Mouse (Mus musculus): Measurements from ENCODE around the gene Gdnf. TPM values are rescaled to one million over a fixed set of nuclear protein-coding genes. Genes with fewer than 3 reads are reported as not detected.

Gene Gdnf
- polyA plus RNA-seq, 2 experiments = 0.01 to 0.06 TPM

GRCm38 (mm10) chr15:7814371-7814680 lies 3.7 kb downstream of the Gdnf start:
- Histone ChIP-seq H3K4me2 (ENCODE audit: low read depth) (no peak overlapping the region), H3K27me3 (ENCODE audit: control insufficient read depth, insufficient read depth, low read length) (peaks cover 79% of the 10 kb centered on the region), H3K4me3 (ENCODE audit: insufficient read depth in 1 of 2, low read depth in 2 of 2, low read length in 2 of 2) (no peak overlapping the region), H3K36me3 (replicated peaks; ENCODE audit: control insufficient read depth, insufficient read depth, low read depth) (no peaks in the 10 kb centered on the region), H3K9me3 (ENCODE audit: control insufficient read depth, low read length) (no peaks in the 10 kb centered on the region), H3K9ac (replicated peaks) (no peak overlapping the region), H3K27ac (no peak overlapping the region), H3K4me1 (replicated peaks; ENCODE audit: control insufficient read depth in 2 of 2, insufficient read depth in 2 of 2, low read length in 1 of 2) (no peaks in the 10 kb centered on the region)
- WGBS (ENCODE audit: insufficient replicate concordance) = 5% methylated on average over 7 of the region's 7 CpGs
- TF ChIP-seq EP300 (IDR thresholded peaks at IDR 0.05; ENCODE audit: low read depth) (no peak), CTCF (IDR thresholded peaks at IDR 0.05; ENCODE audit: low read depth) (no peak)
- DNase-seq (ENCODE audit: low read depth in 3 of 3, low spot score in 3 of 3) = no peak
- no peak for ATAC-seq (ENCODE audit: insufficient read depth)

GRCm38 (mm10) chr15:7814917-7815316 lies 4.3 kb downstream of the Gdnf start:
- no peak overlapping the region for H3K4me3 ChIP-seq (ENCODE audit: insufficient read depth in 1 of 2, low read depth in 2 of 2, low read length in 2 of 2)
- no peaks in the 10 kb centered on the region for H3K36me3 ChIP-seq (replicated peaks; ENCODE audit: control insufficient read depth, insufficient read depth, low read depth)
- no peaks in the 10 kb centered on the region for H3K9me3 ChIP-seq (ENCODE audit: control insufficient read depth, low read length)
- ATAC-seq (ENCODE audit: insufficient read depth) = no peak
- TF ChIP-seq EP300 (IDR thresholded peaks at IDR 0.05; ENCODE audit: low read depth) (no peak), CTCF (IDR thresholded peaks at IDR 0.05; ENCODE audit: low read depth) (no peak)
- H3K9ac ChIP-seq (replicated peaks) = no peak overlapping the region
- no peak overlapping the region for H3K4me2 ChIP-seq (ENCODE audit: low read depth)
- no peak for DNase-seq (ENCODE audit: low read depth in 3 of 3, low spot score in 3 of 3)
- H3K27ac ChIP-seq = no peak overlapping the region
- peaks cover 74% of the 10 kb centered on the region for H3K27me3 ChIP-seq (ENCODE audit: control insufficient read depth, insufficient read depth, low read length)
- H3K4me1 ChIP-seq (replicated peaks; ENCODE audit: control insufficient read depth in 2 of 2, insufficient read depth in 2 of 2, low read length in 1 of 2) = no peaks in the 10 kb centered on the region
- WGBS (ENCODE audit: insufficient replicate concordance) = 2% methylated on average over 13 of the region's 13 CpGs

- no peak overlapping the region for H3K27ac ChIP-seq
- H3K9ac ChIP-seq (replicated peaks) = no peak overlapping the region
- DNase-seq (ENCODE audit: low read depth in 3 of 3, low spot score in 3 of 3) (no peak), ATAC-seq (ENCODE audit: insufficient read depth) (no peak)
- no peaks in the 10 kb centered on the region for H3K36me3 ChIP-seq (replicated peaks; ENCODE audit: control insufficient read depth, insufficient read depth, low read depth)
- peaks cover 67% of the 10 kb centered on the region for H3K27me3 ChIP-seq (ENCODE audit: control insufficient read depth, insufficient read depth, low read length)
- H3K4me3 ChIP-seq (ENCODE audit: insufficient read depth in 1 of 2, low read depth in 2 of 2, low read length in 2 of 2) = no peak overlapping the region
- no peaks in the 10 kb centered on the region for H3K9me3 ChIP-seq (ENCODE audit: control insufficient read depth, low read length)
- H3K4me2 ChIP-seq (ENCODE audit: low read depth) = no peak overlapping the region
- no peaks in the 10 kb centered on the region for H3K4me1 ChIP-seq (replicated peaks; ENCODE audit: control insufficient read depth in 2 of 2, insufficient read depth in 2 of 2, low read length in 1 of 2)
- TF ChIP-seq CTCF (IDR thresholded peaks at IDR 0.05; ENCODE audit: low read depth) = no peak
- TF ChIP-seq EP300 (IDR thresholded peaks at IDR 0.05; ENCODE audit: low read depth) = no peak
- WGBS (ENCODE audit: insufficient replicate concordance) = 1% methylated on average over 32 of the region's 36 CpGs
Observed at GRCm38 (mm10) chr15:7815521-7815944, 4.9 kb downstream of the Gdnf start.

GRCm38 (mm10) chr15:7823886-7824285 lies 13.2 kb downstream of the Gdnf start:
- Histone ChIP-seq H3K9ac (replicated peaks) (no peak overlapping the region), H3K27ac (no peak overlapping the region), H3K9me3 (ENCODE audit: control insufficient read depth, low read length) (no peaks in the 10 kb centered on the region), H3K4me1 (replicated peaks; ENCODE audit: control insufficient read depth in 2 of 2, insufficient read depth in 2 of 2, low read length in 1 of 2) (no peaks in the 10 kb centered on the region), H3K36me3 (replicated peaks; ENCODE audit: control insufficient read depth, insufficient read depth, low read depth) (no peaks in the 10 kb centered on the region), H3K27me3 (ENCODE audit: control insufficient read depth, insufficient read depth, low read length) (no peaks in the 10 kb centered on the region), H3K4me2 (ENCODE audit: low read depth) (no peak overlapping the region), H3K4me3 (ENCODE audit: insufficient read depth in 1 of 2, low read depth in 2 of 2, low read length in 2 of 2) (no peak overlapping the region)
- TF ChIP-seq EP300 (IDR thresholded peaks at IDR 0.05; ENCODE audit: low read depth) (no peak), CTCF (IDR thresholded peaks at IDR 0.05; ENCODE audit: low read depth) (no peak)
- ATAC-seq (ENCODE audit: insufficient read depth) = no peak
- 61% methylated on average over 6 of the region's 6 CpGs for WGBS (ENCODE audit: insufficient replicate concordance)
- no peak for DNase-seq (ENCODE audit: low read depth in 3 of 3, low spot score in 3 of 3)

GRCm38 (mm10) chr15:7825530-7825929 lies 14.9 kb downstream of the Gdnf start:
- Histone ChIP-seq H3K4me1 (replicated peaks; ENCODE audit: control insufficient read depth in 2 of 2, insufficient read depth in 2 of 2, low read length in 1 of 2) (no peaks in the 10 kb centered on the region), H3K4me2 (ENCODE audit: low read depth) (no peak overlapping the region), H3K9ac (replicated peaks) (no peak overlapping the region), H3K27me3 (ENCODE audit: control insufficient read depth, insufficient read depth, low read length) (no peaks in the 10 kb centered on the region), H3K4me3 (ENCODE audit: insufficient read depth in 1 of 2, low read depth in 2 of 2, low read length in 2 of 2) (no peak overlapping the region), H3K9me3 (ENCODE audit: control insufficient read depth, low read length) (no peaks in the 10 kb centered on the region), H3K36me3 (replicated peaks; ENCODE audit: control insufficient read depth, insufficient read depth, low read depth) (no peaks in the 10 kb centered on the region), H3K27ac (no peak overlapping the region)
- ATAC-seq (ENCODE audit: insufficient read depth) = no peak
- DNase-seq (ENCODE audit: low read depth in 3 of 3, low spot score in 3 of 3) = no peak
- WGBS (ENCODE audit: insufficient replicate concordance) = 38% methylated on average over 6 of the region's 6 CpGs
- TF ChIP-seq EP300 (IDR thresholded peaks at IDR 0.05; ENCODE audit: low read depth) = no peak

GRCm38 (mm10) chr15:7835404-7835803 lies 24.8 kb downstream of the Gdnf start:
- Histone ChIP-seq H3K27me3 (ENCODE audit: control insufficient read depth, insufficient read depth, low read length) (no peaks in the 10 kb centered on the region), H3K9me3 (ENCODE audit: control insufficient read depth, low read length) (no peaks in the 10 kb centered on the region), H3K4me2 (ENCODE audit: low read depth) (no peak overlapping the region), H3K27ac (no peak overlapping the region), H3K4me1 (replicated peaks; ENCODE audit: control insufficient read depth in 2 of 2, insufficient read depth in 2 of 2, low read length in 1 of 2) (no peaks in the 10 kb centered on the region), H3K9ac (replicated peaks) (no peak overlapping the region), H3K4me3 (ENCODE audit: insufficient read depth in 1 of 2, low read depth in 2 of 2, low read length in 2 of 2) (no peak overlapping the region), H3K36me3 (replicated peaks; ENCODE audit: control insufficient read depth, insufficient read depth, low read depth) (no peaks in the 10 kb centered on the region)
- TF ChIP-seq CTCF (IDR thresholded peaks at IDR 0.05; ENCODE audit: low read depth) (no peak), EP300 (IDR thresholded peaks at IDR 0.05; ENCODE audit: low read depth) (no peak)
- 25% methylated on average over 9 of the region's 9 CpGs for WGBS (ENCODE audit: insufficient replicate concordance)
- ATAC-seq (ENCODE audit: insufficient read depth) (no peak), DNase-seq (ENCODE audit: low read depth in 3 of 3, low spot score in 3 of 3) (no peak)
